Mouse (Mus musculus) midbrain, embryonic 12.5 days (tissue): ENCODE results near the gene Spire2. TPM values are rescaled to one million over a fixed set of nuclear protein-coding genes. Genes with fewer than 3 reads are reported as not detected.

ENCODE experiments used
- ATAC-seq: fragments of 200-750 bp; cut with Nextera tagmentation; 2 replicates; pipeline ENCODE4 v1.8.0; 2017; ENCODE audit warnings: low read depth, moderate TSS enrichment, moderate library complexity; ENCODE audit not compliant: low FRiP score
- H3K27ac ChIP-seq: fragments of 300-500 bp; sonication (generic); replicated peaks from 2 replicates; pipeline ENCODE4 v1.5.1; 2016; ENCODE audit warnings: mild to moderate bottlenecking
- H3K27me3 ChIP-seq: fragments of 300-500 bp; sonication (generic); 2 replicates; pipeline ENCODE4 v1.6.1; 2016; ENCODE audit warnings: mild to moderate bottlenecking
- H3K36me3 ChIP-seq: fragments of 300-500 bp; sonication (generic); 2 replicates; pipeline ENCODE4 v1.6.1; 2016
- H3K4me1 ChIP-seq: fragments of 300-500 bp; sonication (generic); 2 replicates; pipeline ENCODE4 v1.6.1; 2016
- H3K4me2 ChIP-seq: fragments of 300-500 bp; sonication (generic); replicated peaks from 2 replicates; pipeline ENCODE4 v1.6.1; 2016; ENCODE audit warnings: mild to moderate bottlenecking, moderate library complexity
- H3K4me3 ChIP-seq: fragments of 300-500 bp; sonication (generic); 2 replicates; pipeline ENCODE4 v1.5.1; 2016; ENCODE audit warnings: mild to moderate bottlenecking
- H3K9ac ChIP-seq: fragments of 300-500 bp; sonication (generic); replicated peaks from 2 replicates; pipeline ENCODE4 v1.6.1; 2016; ENCODE audit warnings: mild to moderate bottlenecking, moderate library complexity
- H3K9me3 ChIP-seq: fragments of 300-500 bp; sonication (generic); 2 replicates; pipeline ENCODE4 v1.6.1; 2016; ENCODE audit warnings: mild to moderate bottlenecking
- WGBS: fragments of 180-500 bp; shearing (Covaris S2); methylation state at CpG from one replicate; pipeline ENCODE4 v1.1.7; 2016; 5-methylcytosine and 5-hydroxymethylcytosine counted together
- polyA plus RNA-seq: library from polyadenylated mRNA; unstranded; fragments of >200 nt; fragmentation: Nextera tagmentation; extraction: Ambion mirVana; gene quantifications from 2 replicates; pipeline ENCODE4 v1.2.1, GENCODE M21; 2016

Spire2 gene
- polyA plus RNA-seq, 1 experiment from 2014 or later, result 27.7 TPM

DNA sequence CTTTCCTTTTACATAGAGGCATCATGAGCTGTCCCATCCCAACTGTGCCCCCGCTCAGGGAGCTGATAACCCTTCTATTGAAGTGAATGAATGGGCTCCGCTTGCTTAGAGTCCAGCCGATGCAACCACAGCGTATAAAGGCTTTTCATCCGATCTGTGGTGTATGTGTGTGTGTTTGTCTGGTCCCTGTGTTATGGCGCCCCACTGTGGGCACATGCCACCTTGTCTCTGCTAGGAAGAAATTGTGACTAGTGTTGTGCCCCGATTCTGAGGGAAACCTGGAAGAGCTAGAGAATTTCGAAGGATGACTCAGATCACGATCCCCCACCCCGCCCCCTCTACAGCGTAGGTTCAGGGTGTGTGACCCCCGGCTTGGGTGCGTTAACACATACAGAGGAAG is 20.3 kb downstream of the Spire2 start:
- Histone ChIP-seq H3K27me3 (no peaks in the 10 kb centered on the region), H3K4me1 (peaks cover 5% of the 10 kb centered on the region), H3K27ac (no peak overlapping the region), H3K36me3 (peaks cover 28% of the 10 kb centered on the region), H3K9ac (no peak overlapping the region), H3K9me3 (no peaks in the 10 kb centered on the region), H3K4me2 (no peak overlapping the region; the same call in 1 of the 2 replicates), H3K4me3 (no peak overlapping the region)
- WGBS, result 37% methylated on average over 13 of the region's 13 CpGs
- ATAC-seq, result peak; percentile 27

DNA sequence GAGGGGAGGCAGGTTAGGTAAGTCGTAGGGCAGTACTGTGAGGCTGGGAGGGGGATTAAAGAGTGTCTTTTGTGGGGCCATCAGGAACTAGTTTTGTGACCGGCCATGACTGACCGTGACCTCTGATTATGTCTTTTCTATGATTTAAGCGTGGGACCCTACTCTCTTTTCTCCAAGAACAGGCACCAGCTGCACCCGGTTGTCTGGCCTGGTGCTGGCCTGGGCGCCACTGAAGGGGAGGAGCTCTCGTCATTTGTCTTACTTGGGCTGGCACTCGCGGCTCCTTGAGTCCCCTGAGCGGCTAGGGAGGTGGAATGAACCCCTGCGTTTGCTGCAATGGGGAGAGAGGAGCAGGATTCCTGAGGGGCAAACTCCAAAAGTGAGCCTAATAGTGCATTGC is 20.7 kb downstream of the Spire2 start:
- WGBS, result 41% methylated on average over 11 of the region's 11 CpGs
- H3K27ac ChIP-seq, result no peak overlapping the region
- no peak overlapping the region for H3K9ac ChIP-seq
- H3K36me3 ChIP-seq, result peaks cover 28% of the 10 kb centered on the region
- H3K4me1 ChIP-seq, result peaks cover 5% of the 10 kb centered on the region
- H3K4me2 ChIP-seq, result no peak overlapping the region; the same call in 1 of the 2 replicates
- ATAC-seq, result peak; percentile 41; the same call in 1 of the 2 replicates
- H3K4me3 ChIP-seq, result no peak overlapping the region
- no peaks in the 10 kb centered on the region for H3K27me3 ChIP-seq
- no peaks in the 10 kb centered on the region for H3K9me3 ChIP-seq

DNA sequence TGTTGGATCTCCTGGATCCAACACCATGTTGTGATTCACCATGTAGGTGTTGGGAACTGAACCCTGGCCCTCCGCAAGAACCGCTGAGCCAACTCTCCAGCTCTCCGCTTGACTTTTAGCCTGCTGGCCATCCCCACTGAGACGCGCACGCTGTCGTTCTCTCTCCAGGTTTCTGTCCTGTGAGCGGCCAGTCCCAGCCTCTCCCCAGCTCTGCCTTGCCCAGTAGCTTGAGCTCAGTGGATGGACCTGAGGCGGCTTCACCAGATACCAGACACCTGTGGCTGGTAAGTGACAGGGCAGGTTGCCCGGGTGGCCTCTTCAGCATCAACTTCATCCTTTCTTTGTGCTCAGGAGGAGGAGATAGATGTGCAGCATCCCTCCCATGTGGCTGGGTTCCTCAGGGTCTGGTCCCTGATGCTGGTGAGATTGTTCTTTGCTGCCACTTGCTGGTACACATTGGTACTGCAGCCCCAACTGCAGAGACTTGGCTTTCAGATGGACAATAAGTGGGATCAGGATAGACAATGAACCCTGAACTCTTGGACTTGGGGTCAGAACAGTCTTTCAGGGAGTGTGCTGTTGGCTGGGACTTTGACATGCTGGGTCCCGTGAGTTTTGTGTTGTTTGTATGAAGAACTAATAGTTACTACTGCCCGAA is 28.7 kb downstream of the Spire2 start:
- H3K27me3 ChIP-seq, result no peaks in the 10 kb centered on the region; the same call in 1 of the 2 replicates
- no peak overlapping the region for H3K4me2 ChIP-seq
- ATAC-seq, result peak; percentile 66
- no peaks in the 10 kb centered on the region for H3K4me1 ChIP-seq
- no peaks in the 10 kb centered on the region for H3K9me3 ChIP-seq
- H3K36me3 ChIP-seq, result peaks cover 62% of the 10 kb centered on the region
- 34% methylated on average over 12 of the region's 12 CpGs for WGBS
- no peak overlapping the region for H3K4me3 ChIP-seq
- H3K27ac ChIP-seq, result no peak overlapping the region; the same call in 1 of the 2 replicates
- H3K9ac ChIP-seq, result no peak overlapping the region

DNA sequence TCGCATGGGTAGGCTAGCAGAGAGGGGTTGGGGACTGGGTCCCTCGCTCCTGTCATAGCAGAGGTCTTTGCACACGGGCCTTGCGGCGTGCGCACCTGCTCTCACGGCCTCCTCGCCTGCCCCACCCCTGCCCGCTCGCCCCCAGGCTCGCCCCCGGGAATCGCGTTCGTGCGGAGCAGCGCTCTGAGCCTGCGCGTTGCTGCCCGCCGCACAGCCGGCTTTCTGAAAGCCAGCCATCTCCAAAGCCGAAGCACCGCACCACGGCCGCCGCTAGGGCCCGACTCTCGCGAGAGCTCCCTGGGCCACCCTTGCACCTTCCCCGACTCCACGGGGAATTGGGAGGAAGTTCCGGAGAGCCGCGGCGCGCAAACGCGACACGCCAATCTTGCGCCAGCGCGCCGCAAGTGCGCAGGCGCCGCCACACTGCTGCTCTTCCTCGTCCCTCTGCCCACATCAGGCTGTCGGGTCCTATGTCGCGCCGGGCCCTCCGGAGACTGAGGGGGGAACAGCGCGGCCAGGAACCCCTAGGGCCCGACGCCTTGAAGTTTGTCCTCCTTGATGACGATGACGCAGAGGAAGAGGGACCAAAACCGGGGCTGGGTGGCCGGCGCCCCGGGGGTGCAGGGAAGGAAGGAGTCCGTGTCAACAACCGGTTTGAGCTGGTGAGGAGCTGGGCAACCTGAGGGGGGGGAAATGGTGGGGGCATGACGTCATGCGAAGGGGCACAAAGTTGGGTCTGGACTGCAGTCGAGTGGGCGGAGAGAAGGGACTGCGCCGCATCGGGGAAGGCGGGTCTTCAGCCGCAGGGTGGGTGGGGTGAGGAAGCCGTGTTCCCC is 41.1 kb downstream of the Spire2 start, which contains the start of gene Tcf25:
Tcf25 (plus strand) TSS at position 351 of the 836 bp plus-strand sequence.
- H3K4me3 ChIP-seq, result peak within 1 kb of the TSS; percentile 81
- H3K9ac ChIP-seq, result peak within 1 kb of the TSS; percentile 80
- H3K27ac ChIP-seq, result peak within 1 kb of the TSS; percentile 93
- ATAC-seq, result peak; percentile 91
- H3K4me2 ChIP-seq, result peak within 1 kb of the TSS; percentile 63
- H3K4me1 ChIP-seq, result peaks cover 24% of the 10 kb centered on the region
- no peaks in the 10 kb centered on the region for H3K9me3 ChIP-seq
- H3K27me3 ChIP-seq, result no peaks in the 10 kb centered on the region
- WGBS, result under 1% methylated on average over 75 of the region's 75 CpGs
- H3K36me3 ChIP-seq, result peaks cover 19% of the 10 kb centered on the region; the same call in 1 of the 2 replicates

DNA sequence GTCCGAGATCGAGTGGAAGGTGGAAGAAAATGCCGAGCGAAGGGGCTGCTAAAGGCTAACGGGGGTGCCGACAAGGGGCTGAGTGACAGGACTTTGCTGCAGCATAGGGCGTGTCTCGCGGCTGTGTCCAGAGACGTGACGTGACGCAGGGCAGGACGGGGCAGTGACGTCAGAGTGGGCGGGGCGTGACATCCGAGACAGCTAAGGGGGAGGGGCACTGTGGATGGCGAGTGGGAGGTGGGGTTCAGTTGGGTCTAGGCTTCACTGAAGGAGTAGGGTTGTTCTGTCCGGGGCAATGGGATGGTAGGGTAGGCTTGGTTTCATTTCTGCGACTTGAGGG is 41.7 kb downstream of the Spire2 start:
- H3K27me3 ChIP-seq, result no peaks in the 10 kb centered on the region
- peak overlapping the region; percentile 81 for H3K4me3 ChIP-seq
- H3K27ac ChIP-seq, result peak overlapping the region; percentile 93
- H3K9ac ChIP-seq, result peak overlapping the region; percentile 80
- H3K9me3 ChIP-seq, result no peaks in the 10 kb centered on the region
- peak; percentile 80 for ATAC-seq
- WGBS, result 0% methylated on average over 20 of the region's 20 CpGs
- peak overlapping the region; percentile 63 for H3K4me2 ChIP-seq
- H3K36me3 ChIP-seq, result peaks cover 14% of the 10 kb centered on the region; the same call in 1 of the 2 replicates
- peaks cover 24% of the 10 kb centered on the region for H3K4me1 ChIP-seq

DNA sequence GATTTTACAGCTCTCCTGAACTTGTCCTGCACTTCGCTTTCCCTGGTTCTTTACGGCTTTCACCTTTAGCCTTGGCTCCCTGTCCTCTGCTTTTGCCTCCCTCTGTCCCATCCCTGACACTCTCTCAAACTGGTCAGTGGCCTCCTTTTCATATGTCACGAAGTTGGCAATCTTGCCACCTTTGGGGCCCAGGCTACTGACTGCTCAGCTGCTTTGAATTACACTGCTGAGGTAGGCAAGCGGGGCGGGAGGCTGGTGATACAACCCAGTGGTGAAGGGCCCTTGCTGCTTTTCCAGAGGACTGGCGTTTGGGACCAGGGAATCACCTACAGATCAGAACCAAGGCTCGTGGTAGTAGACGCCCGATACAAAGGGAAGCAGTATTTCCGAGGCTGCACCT is 43.2 kb downstream of the Spire2 start:
- Histone ChIP-seq H3K36me3 (peaks cover 6% of the 10 kb centered on the region; the same call in 1 of the 2 replicates), H3K27ac (no peak overlapping the region), H3K4me1 (peaks cover 24% of the 10 kb centered on the region), H3K9me3 (no peaks in the 10 kb centered on the region), H3K4me3 (no peak overlapping the region), H3K9ac (0 out of 2 replicates have a peak overlapping the region, but pooled peaks have one; percentile 32), H3K4me2 (no peak overlapping the region), H3K27me3 (no peaks in the 10 kb centered on the region)
- ATAC-seq, result no peak
- 87% methylated on average over 10 of the region's 10 CpGs for WGBS

DNA sequence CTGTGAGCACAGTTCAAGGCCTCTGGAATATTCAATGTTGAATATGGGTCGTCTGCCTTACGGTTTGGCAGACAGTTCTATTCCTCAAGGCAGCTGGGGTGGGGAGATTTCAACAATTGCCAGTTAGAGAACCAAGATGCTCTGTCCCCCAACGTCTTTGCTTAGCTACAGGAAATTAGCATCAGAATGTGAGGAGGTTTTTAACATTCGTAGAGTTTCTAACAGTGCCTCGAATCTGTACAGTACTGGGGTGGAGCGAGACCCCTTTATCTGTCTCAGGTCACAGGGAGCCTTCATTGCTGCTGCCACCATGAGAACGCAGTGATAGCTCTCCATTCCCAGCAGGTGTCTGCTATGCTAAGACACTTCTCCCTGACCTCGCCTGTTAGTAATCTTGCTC is 43.6 kb downstream of the Spire2 start:
- no peaks in the 10 kb centered on the region for H3K9me3 ChIP-seq
- H3K4me1 ChIP-seq, result peaks cover 24% of the 10 kb centered on the region
- ATAC-seq, result no peak
- H3K4me2 ChIP-seq, result no peak overlapping the region
- peaks cover 8% of the 10 kb centered on the region for H3K36me3 ChIP-seq
- 68% methylated on average over 8 of the region's 8 CpGs for WGBS
- no peaks in the 10 kb centered on the region for H3K27me3 ChIP-seq
- H3K27ac ChIP-seq, result 0 out of 2 replicates have a peak overlapping the region, but pooled peaks have one; percentile 6
- H3K4me3 ChIP-seq, result no peak overlapping the region
- no peak overlapping the region for H3K9ac ChIP-seq

DNA sequence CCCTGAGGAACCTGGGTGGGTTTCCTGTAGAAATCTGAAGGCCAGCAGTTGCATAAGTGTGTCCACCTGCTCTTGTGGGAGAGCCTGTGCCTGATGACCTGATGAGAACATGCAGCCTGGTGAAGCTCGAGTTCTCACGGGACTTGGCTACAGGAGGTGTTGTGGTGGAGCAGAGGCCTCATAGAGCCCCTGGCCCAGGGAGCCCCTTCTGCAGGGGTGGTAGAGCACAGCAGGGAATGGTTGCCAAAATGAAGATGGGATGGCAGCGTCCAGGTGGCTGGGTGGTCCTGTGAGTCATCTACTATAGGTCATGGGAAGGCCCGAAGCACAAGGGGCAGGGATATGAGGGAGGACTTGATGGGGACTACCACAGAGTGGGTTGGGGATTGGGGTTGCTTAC is 49.2 kb downstream of the Spire2 start:
- Histone ChIP-seq H3K4me1 (no peaks in the 10 kb centered on the region), H3K4me2 (no peak overlapping the region), H3K27me3 (no peaks in the 10 kb centered on the region), H3K36me3 (peaks cover 53% of the 10 kb centered on the region), H3K4me3 (no peak overlapping the region), H3K9me3 (no peaks in the 10 kb centered on the region), H3K27ac (no peak overlapping the region), H3K9ac (no peak overlapping the region)
- ATAC-seq, result no peak
- WGBS, result 94% methylated on average over 4 of the region's 4 CpGs

DNA sequence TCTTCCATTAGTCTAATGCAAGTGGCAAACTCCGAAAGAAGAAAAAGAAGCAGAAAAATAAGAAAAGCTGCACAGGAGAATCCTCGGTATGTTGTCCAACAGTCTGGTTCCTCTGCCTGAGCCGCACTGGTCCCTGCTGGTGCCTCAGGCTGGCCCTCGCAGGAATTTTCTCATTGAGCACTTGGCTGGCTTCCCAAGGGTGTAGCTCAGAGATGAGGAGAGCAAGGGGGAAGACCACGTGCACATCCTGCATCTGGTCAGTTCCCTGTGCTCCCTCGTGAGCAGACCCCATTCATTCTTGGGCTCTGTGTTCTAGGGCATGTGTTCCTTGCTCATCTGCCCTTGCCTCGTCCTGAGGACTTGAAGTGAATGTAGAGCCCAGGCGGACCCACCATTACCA is 50.0 kb downstream of the Spire2 start:
- Histone ChIP-seq H3K9me3 (no peaks in the 10 kb centered on the region), H3K4me1 (no peaks in the 10 kb centered on the region), H3K9ac (no peak overlapping the region), H3K4me3 (no peak overlapping the region), H3K4me2 (no peak overlapping the region), H3K36me3 (peaks cover 61% of the 10 kb centered on the region), H3K27ac (no peak overlapping the region), H3K27me3 (no peaks in the 10 kb centered on the region)
- 93% methylated on average over 8 of the region's 8 CpGs for WGBS
- no peak for ATAC-seq

DNA sequence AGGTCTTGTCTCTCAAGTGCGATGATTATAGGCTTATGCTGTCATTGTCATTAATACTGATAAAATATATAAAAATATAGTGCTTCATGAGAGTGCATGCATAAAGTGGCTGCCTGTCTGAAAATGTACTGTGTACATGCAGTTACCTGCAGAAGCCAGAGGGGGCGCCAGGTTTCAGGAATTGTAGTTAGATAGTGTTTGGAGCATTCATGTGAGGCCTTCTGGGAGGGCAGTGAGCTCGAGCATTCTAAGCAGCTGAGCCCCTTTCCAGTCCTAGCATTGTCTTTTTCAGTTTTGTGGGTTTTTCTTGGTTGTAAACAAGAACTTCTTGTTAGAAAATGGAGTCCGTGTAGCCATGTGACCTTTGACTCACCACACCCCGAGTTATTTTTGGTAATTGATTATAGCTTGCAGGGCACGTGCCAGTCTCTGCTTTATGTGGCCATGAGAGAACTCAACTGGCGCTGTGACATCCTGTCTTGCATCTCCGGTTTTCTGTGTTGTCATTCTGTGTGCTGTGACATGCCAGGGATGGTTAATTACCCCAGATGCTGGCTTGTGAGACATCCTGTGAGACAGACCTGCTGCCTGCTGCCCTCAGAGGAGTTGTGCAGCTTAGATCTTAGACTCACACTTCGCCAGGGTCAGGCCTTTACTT is 52.5 kb downstream of the Spire2 start:
- Histone ChIP-seq H3K9me3 (no peaks in the 10 kb centered on the region), H3K27me3 (no peaks in the 10 kb centered on the region), H3K4me2 (no peak overlapping the region), H3K4me3 (no peak overlapping the region), H3K9ac (no peak overlapping the region), H3K36me3 (peaks cover 86% of the 10 kb centered on the region), H3K27ac (no peak overlapping the region), H3K4me1 (no peaks in the 10 kb centered on the region)
- no peak for ATAC-seq
- 76% methylated on average over 9 of the region's 9 CpGs for WGBS

DNA sequence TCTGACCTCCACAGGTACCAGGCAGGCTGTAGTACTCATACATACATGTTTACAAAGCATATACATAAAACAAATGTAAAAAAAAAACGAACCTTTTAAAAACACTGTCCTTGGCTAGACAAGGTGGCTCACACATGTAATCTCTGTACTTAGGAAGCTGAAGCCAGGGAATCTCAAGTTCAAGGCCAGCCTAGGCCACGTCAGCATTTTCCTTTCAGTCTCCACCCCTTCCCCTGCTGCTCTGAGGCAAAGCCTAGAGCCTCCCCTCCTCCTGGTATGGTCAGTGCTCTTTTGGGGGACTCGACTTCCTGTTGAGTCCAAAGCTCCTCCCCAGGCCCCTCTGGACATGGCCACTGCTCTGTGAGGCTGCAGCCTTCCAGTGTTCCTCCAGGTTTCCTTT is 54.5 kb downstream of the Spire2 start:
- Histone ChIP-seq H3K27ac (no peak overlapping the region), H3K9ac (no peak overlapping the region), H3K9me3 (no peaks in the 10 kb centered on the region), H3K27me3 (no peaks in the 10 kb centered on the region), H3K4me3 (no peak overlapping the region), H3K36me3 (peaks cover 94% of the 10 kb centered on the region), H3K4me2 (no peak overlapping the region), H3K4me1 (no peaks in the 10 kb centered on the region)
- WGBS, result 85% methylated on average over 3 of the region's 3 CpGs
- ATAC-seq, result no peak

DNA sequence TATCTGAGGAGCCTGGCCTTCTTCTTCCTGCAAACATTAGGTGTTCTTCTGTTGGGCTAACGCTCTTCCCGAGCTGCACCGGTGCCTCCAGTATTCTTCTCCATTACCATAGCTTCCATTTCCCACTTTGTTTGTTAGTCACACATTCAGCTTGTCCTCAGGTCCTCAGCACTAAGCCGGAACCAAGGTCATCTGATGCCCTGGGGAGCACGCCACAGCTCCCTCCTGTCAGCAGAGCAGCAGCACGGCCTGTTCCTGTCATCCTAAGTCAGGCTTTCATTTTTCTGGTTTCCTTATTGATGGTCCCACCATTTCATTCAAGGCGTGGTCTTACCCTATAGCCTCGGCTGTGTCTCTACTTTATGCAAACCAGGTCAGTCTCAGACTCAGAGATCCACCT is 55.3 kb downstream of the Spire2 start:
- Histone ChIP-seq H3K27me3 (no peaks in the 10 kb centered on the region), H3K27ac (no peak overlapping the region), H3K4me3 (no peak overlapping the region), H3K4me1 (no peaks in the 10 kb centered on the region), H3K9ac (no peak overlapping the region), H3K4me2 (no peak overlapping the region), H3K36me3 (peaks cover 94% of the 10 kb centered on the region), H3K9me3 (no peaks in the 10 kb centered on the region)
- no peak for ATAC-seq
- 96% methylated on average over 8 of the region's 8 CpGs for WGBS
